Mouse (Mus musculus): ENCODE measurements around the gene Sltm.

GRCm38 (mm10) chr9:70591486-70591885 lies 48.9 kb downstream of the Sltm start:
- TF ChIP-seq CTCF (conservative IDR thresholded peaks at IDR 0.05 in 1 of 2, IDR thresholded peaks at IDR 0.05 in 1 of 2; ENCODE audit: low read depth in 2 of 2, low read length in 2 of 2) = no peak
- TF ChIP-seq CHD2 (IDR thresholded peaks at IDR 0.05; ENCODE audit: low read length) = no peak
- no peak for TF ChIP-seq MEF2A (IDR thresholded peaks at IDR 0.05; ENCODE audit: borderline replicate concordance, low read depth, low read length)
- TF ChIP-seq MYC (IDR thresholded peaks at IDR 0.05; ENCODE audit: low read depth, low read length) = no peak
- TF ChIP-seq ZKSCAN1 (IDR thresholded peaks at IDR 0.05; ENCODE audit: borderline replicate concordance, low read depth, low read length) = no peak
- TF ChIP-seq ZMIZ1 (IDR thresholded peaks at IDR 0.05; ENCODE audit: low read depth, low read length) = no peak
- no peak for TF ChIP-seq EP300 (IDR thresholded peaks at IDR 0.05; ENCODE audit: low read length)
- TF ChIP-seq POLR2A (IDR thresholded peaks at IDR 0.05; ENCODE audit: low read depth, low read length) = no peak

Data from CH12.LX (cell line).